Mouse (Mus musculus) midbrain, embryonic 12.5 days (tissue): Measurements from ENCODE around the gene Sf3a2. TPM values are rescaled to one million over a fixed set of nuclear protein-coding genes. Genes with fewer than 3 reads are reported as not detected.
"Not testable (repeated sequence)": the region's sequence is repeated elsewhere in the genome, so short reads cannot be mapped to it uniquely, and the experiment has no call there.

Source experiments
- ATAC-seq: fragments of 200-750 bp; cut with Nextera tagmentation; 2 replicates; pipeline ENCODE4 v1.8.0; 2017; ENCODE audit warnings: low read depth, moderate TSS enrichment, moderate library complexity; ENCODE audit not compliant: low FRiP score
- H3K27ac ChIP-seq: fragments of 300-500 bp; sonication (generic); replicated peaks from 2 replicates; pipeline ENCODE4 v1.5.1; 2016; ENCODE audit warnings: mild to moderate bottlenecking
- H3K27me3 ChIP-seq: fragments of 300-500 bp; sonication (generic); 2 replicates; pipeline ENCODE4 v1.6.1; 2016; ENCODE audit warnings: mild to moderate bottlenecking
- H3K36me3 ChIP-seq: fragments of 300-500 bp; sonication (generic); 2 replicates; pipeline ENCODE4 v1.6.1; 2016
- H3K4me1 ChIP-seq: fragments of 300-500 bp; sonication (generic); 2 replicates; pipeline ENCODE4 v1.6.1; 2016
- H3K4me2 ChIP-seq: fragments of 300-500 bp; sonication (generic); replicated peaks from 2 replicates; pipeline ENCODE4 v1.6.1; 2016; ENCODE audit warnings: mild to moderate bottlenecking, moderate library complexity
- H3K4me3 ChIP-seq: fragments of 300-500 bp; sonication (generic); 2 replicates; pipeline ENCODE4 v1.5.1; 2016; ENCODE audit warnings: mild to moderate bottlenecking
- H3K9ac ChIP-seq: fragments of 300-500 bp; sonication (generic); replicated peaks from 2 replicates; pipeline ENCODE4 v1.6.1; 2016; ENCODE audit warnings: mild to moderate bottlenecking, moderate library complexity
- H3K9me3 ChIP-seq: fragments of 300-500 bp; sonication (generic); 2 replicates; pipeline ENCODE4 v1.6.1; 2016; ENCODE audit warnings: mild to moderate bottlenecking
- WGBS: fragments of 180-500 bp; shearing (Covaris S2); methylation state at CpG from one replicate; pipeline ENCODE4 v1.1.7; 2016; 5-methylcytosine and 5-hydroxymethylcytosine counted together
- polyA plus RNA-seq: library from polyadenylated mRNA; unstranded; fragments of >200 nt; fragmentation: Nextera tagmentation; extraction: Ambion mirVana; gene quantifications from 2 replicates; pipeline ENCODE4 v1.2.1, GENCODE M21; 2016

Gene Sf3a2
- polyA plus RNA-seq, 1 experiment from 2014 or later, result 68.5 TPM

DNA sequence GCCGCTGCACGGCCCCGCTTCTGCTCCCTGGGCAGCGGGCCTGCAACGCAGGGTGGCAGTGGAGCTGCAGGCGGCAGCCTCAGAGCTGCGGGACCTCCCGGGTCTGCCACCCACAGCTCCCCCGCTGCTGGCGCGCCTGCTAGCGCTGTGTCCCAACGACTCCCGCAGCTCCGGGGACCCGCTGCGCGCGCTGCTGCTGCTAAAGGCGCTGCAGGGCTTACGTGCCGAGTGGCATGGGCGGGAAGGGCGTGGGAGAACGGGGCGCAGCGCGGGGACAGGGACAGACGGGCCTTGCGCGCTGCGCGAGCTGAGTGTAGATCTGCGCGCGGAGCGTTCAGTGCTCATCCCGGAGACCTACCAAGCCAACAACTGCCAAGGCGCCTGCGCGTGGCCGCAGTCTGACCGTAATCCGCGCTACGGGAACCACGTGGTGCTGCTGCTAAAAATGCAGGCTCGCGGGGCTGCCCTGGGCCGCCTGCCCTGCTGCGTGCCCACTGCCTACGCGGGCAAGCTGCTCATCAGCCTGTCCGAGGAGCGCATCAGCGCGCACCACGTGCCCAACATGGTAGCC, 9.1 kb downstream of the Sf3a2 start:
- no peaks in the 10 kb centered on the region for H3K9me3 ChIP-seq
- H3K36me3 ChIP-seq, result peaks cover 33% of the 10 kb centered on the region
- ATAC-seq, result peak; percentile 86
- peak overlapping the region; percentile 83 for H3K27ac ChIP-seq
- peaks cover 56% of the 10 kb centered on the region for H3K27me3 ChIP-seq
- under 1% methylated on average over 53 of the region's 58 CpGs for WGBS
- peak overlapping the region; percentile 78 for H3K9ac ChIP-seq
- peak overlapping the region; percentile 54 for H3K4me3 ChIP-seq
- peak overlapping the region; percentile 96 for H3K4me2 ChIP-seq
- H3K4me1 ChIP-seq, result peaks cover 42% of the 10 kb centered on the region

DNA sequence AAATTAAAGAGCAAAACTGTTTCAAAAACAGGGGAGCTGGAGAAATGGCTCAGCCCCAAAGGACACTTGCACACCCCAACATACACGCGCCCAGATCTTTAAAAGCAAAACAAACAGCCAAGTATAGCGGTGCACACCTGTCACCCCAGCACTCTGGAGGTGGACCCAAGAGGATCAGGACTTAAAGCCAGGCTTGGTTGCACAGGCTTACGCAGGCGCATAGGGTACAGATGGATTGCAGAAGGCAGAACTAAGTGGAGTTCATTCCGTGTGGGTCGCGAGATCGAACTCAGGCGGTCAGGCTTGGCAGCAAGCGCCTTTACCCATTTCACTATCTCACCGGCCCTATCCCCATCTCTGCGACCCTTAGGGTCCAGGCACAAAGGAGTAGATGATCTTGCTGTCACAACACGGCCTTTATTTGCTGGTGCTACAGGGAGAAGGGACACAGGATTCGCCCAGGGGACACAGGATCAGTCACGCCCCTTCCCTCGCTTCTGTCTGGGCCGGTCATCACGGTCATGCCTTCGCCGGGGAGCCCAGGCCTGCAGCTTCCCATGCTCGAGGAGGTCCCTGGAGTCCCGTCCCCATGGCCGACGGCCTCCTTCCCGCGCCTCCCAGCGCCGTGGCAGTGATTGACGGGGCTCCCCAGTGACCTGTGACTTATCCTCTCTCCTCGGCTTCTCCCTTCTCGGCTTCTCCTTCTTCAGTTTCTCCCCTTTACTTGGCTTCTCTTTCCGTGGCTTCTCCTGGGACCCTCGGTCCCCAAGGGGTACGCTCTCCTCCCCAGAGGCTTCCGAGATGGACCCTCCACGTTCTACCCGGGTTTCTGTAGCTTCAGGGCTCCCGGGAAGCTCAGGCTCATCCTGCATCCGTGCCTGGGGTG, 10.3 kb downstream of the Sf3a2 start:
- WGBS, result 14% methylated on average over 40 of the region's 40 CpGs
- Histone ChIP-seq H3K4me3 (peak overlapping the region; percentile 14; the same call in 1 of the 2 replicates), H3K27me3 (peaks cover 56% of the 10 kb centered on the region), H3K36me3 (peaks cover 21% of the 10 kb centered on the region), H3K9me3 (no peaks in the 10 kb centered on the region), H3K4me2 (peak overlapping the region; percentile 96), H3K9ac (peak overlapping the region; percentile 78), H3K27ac (no peak overlapping the region; the same call in 1 of the 2 replicates), H3K4me1 (peaks cover 42% of the 10 kb centered on the region)
- ATAC-seq, result no peak

DNA sequence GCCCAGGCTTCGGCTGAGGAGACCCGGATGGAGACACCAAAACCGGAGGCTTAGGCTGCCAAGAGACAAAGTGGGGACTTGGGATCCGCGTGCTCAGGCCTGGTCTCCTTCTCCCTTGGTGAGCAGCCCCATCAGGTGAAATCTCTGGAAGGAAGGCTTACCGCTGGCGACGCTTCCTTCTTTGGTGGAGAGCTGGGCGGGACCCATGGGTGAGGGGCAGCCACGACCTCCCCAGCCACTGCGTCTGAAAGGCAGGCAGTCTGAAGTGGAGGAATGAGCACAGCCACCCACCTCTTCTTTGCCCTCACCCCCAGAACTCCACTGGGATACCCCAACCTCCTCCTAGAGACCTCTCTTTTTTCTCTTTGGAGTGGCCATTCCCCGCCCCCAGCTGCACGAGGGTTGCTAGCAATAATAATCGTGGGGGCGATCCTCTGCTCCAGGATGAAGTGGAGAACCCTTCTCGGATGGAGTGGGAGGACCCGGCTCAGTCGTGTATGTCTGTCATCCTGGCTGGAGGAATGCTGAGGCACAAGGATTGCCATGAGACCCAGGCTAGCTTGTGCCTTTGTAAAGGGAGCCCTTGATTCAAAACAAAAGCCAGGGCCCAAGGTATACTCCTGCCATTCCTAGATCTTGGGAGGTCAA, 11.1 kb downstream of the Sf3a2 start:
- no peaks in the 10 kb centered on the region for H3K9me3 ChIP-seq
- no peak overlapping the region for H3K27ac ChIP-seq
- H3K4me1 ChIP-seq, result peaks cover 42% of the 10 kb centered on the region
- 11% methylated on average over 18 of the region's 18 CpGs for WGBS
- H3K4me2 ChIP-seq, result peak overlapping the region; percentile 96
- H3K9ac ChIP-seq, result peak overlapping the region; percentile 39
- H3K27me3 ChIP-seq, result peaks cover 56% of the 10 kb centered on the region
- H3K36me3 ChIP-seq, result peaks cover 13% of the 10 kb centered on the region
- ATAC-seq, result no peak
- peak overlapping the region; percentile 14; the same call in 1 of the 2 replicates for H3K4me3 ChIP-seq

DNA sequence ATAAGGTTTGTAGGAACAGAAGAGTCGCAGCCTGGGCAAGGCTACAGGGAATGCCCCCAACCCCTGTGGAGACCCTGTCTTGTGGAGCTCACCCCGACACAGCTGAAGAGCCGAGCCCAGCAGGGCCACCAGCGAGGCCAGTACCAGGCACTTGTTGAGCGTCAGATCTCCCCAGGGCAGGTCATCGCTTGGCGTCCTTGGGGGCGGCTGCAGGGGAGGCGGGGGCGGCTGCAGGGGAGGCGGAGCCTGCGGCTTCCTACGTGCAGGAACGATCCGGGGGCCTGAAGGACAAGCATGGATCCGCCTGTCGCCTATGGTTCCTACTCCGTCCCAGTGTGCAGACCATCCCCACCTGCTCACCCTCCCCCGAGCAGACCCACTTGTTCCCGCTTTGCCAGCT, 12.1 kb downstream of the Sf3a2 start:
- Histone ChIP-seq H3K4me2 (peak overlapping the region; percentile 14; the same call in 1 of the 2 replicates), H3K27me3 (peaks cover 56% of the 10 kb centered on the region), H3K36me3 (peaks cover 4% of the 10 kb centered on the region; the same call in 1 of the 2 replicates), H3K4me3 (no peak overlapping the region), H3K9ac (no peak overlapping the region), H3K4me1 (peaks cover 42% of the 10 kb centered on the region), H3K27ac (no peak overlapping the region), H3K9me3 (no peaks in the 10 kb centered on the region)
- ATAC-seq, result no peak
- WGBS, result 4% methylated on average over 19 of the region's 20 CpGs

GRCm38 (mm10) chr10:80812391-80813041, 14.5 kb downstream of the Sf3a2 start:
- Histone ChIP-seq H3K4me3 (no peak overlapping the region), H3K4me1 (peaks cover 25% of the 10 kb centered on the region), H3K9ac (0 out of 2 replicates have a peak overlapping the region, but pooled peaks have one; percentile 2), H3K27me3 (peaks cover 33% of the 10 kb centered on the region), H3K27ac (no peak overlapping the region), H3K4me2 (no peak overlapping the region), H3K9me3 (no peaks in the 10 kb centered on the region), H3K36me3 (no peaks in the 10 kb centered on the region)
- ATAC-seq, result no peak
- WGBS, result 66% methylated on average over 5 of the region's 5 CpGs

DNA sequence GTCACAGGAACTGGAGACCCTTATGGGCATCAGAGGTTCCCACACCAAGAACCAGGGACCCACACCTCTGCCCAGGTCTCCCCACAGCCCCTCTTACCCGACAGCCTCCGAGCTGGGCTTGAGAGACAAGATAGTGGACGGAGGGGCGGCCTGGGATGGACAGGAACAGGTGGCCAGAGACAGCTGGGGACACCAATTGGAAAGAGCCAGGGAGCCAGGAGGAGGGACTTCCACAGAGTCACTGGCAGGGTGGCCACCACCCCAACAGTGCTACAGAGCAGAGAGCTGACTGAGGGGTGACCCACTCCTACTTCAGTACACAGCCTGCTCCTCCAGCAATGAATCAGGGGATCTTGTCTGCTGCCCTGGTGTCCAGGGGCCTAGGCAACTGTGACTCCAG, 15.4 kb downstream of the Sf3a2 start, which contains the start of gene Jsrp1:
TSS of gene Jsrp1 (minus strand) at position 133 of the 400 bp plus-strand sequence.
- ATAC-seq, result no peak
- Histone ChIP-seq H3K9me3 (no peaks in the 10 kb centered on the region), H3K27ac (no peak within 1 kb of the TSS), H3K4me3 (no peak within 1 kb of the TSS), H3K27me3 (peaks cover 26% of the 10 kb centered on the region), H3K4me1 (peaks cover 17% of the 10 kb centered on the region), H3K36me3 (no peaks in the 10 kb centered on the region), H3K9ac (0 out of 2 replicates have a peak within 1 kb of the TSS, but pooled peaks have one; percentile 2), H3K4me2 (no peak within 1 kb of the TSS)
- 82% methylated on average over 4 of the region's 4 CpGs for whole genome bisulfite sequencing

- H3K4me1 ChIP-seq, result peaks cover 6% of the 10 kb centered on the region
- WGBS, result 65% methylated on average over 7 of the region's 7 CpGs
- ATAC-seq, result no peak
These were observed 16.8 kb downstream of the Sf3a2 start for GRCm38 (mm10) chr10:80814800-80815199.

DNA sequence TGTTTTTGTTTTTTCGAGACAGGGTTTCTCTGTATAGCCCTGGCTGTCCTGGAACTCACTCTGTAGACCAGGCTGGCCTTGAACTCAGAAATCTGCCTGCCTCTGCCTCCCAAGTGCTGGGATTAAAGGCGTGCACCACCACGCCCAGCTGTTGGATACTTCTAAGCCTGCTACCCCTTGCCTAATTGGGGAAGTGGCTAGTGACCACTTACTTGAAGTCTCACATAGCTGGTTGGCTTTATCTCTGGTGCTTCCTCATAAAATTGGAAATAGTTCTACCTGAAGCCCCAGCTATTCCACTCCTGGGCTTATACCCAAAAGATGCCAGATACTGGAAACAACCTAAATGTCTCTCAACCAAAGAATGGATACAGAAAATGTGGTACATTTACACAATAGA, 18.3 kb downstream of the Sf3a2 start:
- H3K36me3 ChIP-seq, H3K9me3 ChIP-seq, H3K4me2 ChIP-seq, H3K4me1 ChIP-seq, H3K27me3 ChIP-seq, H3K27ac ChIP-seq, H3K9ac ChIP-seq, ATAC-seq, H3K4me3 ChIP-seq: not testable (repeated sequence)
- 83% methylated on average over 3 of the region's 3 CpGs for WGBS

More at GRCm38 (mm10) chr10:80814800-80815199, 16.8 kb downstream of the Sf3a2 start:
- Histone ChIP-seq H3K27me3 (peaks cover 12% of the 10 kb centered on the region), H3K9ac (no peak overlapping the region), H3K27ac (no peak overlapping the region), H3K36me3 (no peaks in the 10 kb centered on the region), H3K9me3 (no peaks in the 10 kb centered on the region), H3K4me2 (no peak overlapping the region), H3K4me3 (no peak overlapping the region)

DNA sequence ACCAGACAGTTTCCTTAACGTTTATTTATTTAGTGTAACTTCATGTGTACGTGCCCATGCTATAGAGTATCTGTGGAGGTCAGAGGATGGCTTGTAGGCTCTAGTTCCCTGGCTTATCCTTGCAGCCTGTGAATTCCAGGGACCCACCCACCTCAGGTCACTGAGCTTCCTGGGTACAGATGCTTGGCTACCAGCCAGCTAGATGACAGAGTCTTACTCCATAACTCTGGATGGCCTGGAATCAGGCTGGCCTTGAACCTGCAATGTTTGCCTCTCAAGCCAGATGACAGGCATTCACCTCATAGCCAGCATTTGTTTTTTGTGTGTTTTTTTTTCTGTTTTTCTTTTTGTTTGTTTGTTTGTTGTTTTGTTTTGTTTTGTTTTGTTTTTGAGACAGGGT, 19.2 kb downstream of the Sf3a2 start:
- no peak for ATAC-seq
- H3K4me2 ChIP-seq, result no peak overlapping the region
- H3K9me3 ChIP-seq, result no peaks in the 10 kb centered on the region
- H3K4me1 ChIP-seq, result no peaks in the 10 kb centered on the region
- no peak overlapping the region for H3K27ac ChIP-seq
- no peaks in the 10 kb centered on the region for H3K36me3 ChIP-seq
- H3K27me3 ChIP-seq, result no peaks in the 10 kb centered on the region; the same call in 1 of the 2 replicates
- H3K9ac ChIP-seq, result no peak overlapping the region
- 90% methylated on average over 2 of the region's 2 CpGs for WGBS
- no peak overlapping the region for H3K4me3 ChIP-seq

GRCm38 (mm10) chr10:80817955-80818354, 20.0 kb downstream of the Sf3a2 start:
- not testable (repeated sequence) for H3K9ac ChIP-seq, H3K27me3 ChIP-seq, H3K9me3 ChIP-seq, H3K4me3 ChIP-seq, H3K36me3 ChIP-seq, H3K27ac ChIP-seq, H3K4me1 ChIP-seq, ATAC-seq, H3K4me2 ChIP-seq
- 81% methylated on average over 7 of the region's 7 CpGs for WGBS

GRCm38 (mm10) chr10:80818599-80819281, 20.7 kb downstream of the Sf3a2 start:
- no peak overlapping the region for H3K4me3 ChIP-seq
- no peaks in the 10 kb centered on the region for H3K27me3 ChIP-seq
- H3K9me3 ChIP-seq, result no peaks in the 10 kb centered on the region
- 56% methylated on average over 6 of the region's 6 CpGs for WGBS
- H3K4me1 ChIP-seq, result no peaks in the 10 kb centered on the region
- H3K9ac ChIP-seq, result no peak overlapping the region
- no peak overlapping the region for H3K27ac ChIP-seq
- no peak overlapping the region for H3K4me2 ChIP-seq
- no peaks in the 10 kb centered on the region for H3K36me3 ChIP-seq
- no peak for ATAC-seq
